Mouse (Mus musculus): ENCODE data around the gene Ckm. TPM values are rescaled to one million over a fixed set of nuclear protein-coding genes. Genes with fewer than 3 reads are reported as not detected.

Ckm gene
- polyA plus RNA-seq (2015; fragmentation: Nextera tagmentation; extraction: Ambion mirVana) = 10.6 and 33.2 TPM in 2 replicates

DNA sequence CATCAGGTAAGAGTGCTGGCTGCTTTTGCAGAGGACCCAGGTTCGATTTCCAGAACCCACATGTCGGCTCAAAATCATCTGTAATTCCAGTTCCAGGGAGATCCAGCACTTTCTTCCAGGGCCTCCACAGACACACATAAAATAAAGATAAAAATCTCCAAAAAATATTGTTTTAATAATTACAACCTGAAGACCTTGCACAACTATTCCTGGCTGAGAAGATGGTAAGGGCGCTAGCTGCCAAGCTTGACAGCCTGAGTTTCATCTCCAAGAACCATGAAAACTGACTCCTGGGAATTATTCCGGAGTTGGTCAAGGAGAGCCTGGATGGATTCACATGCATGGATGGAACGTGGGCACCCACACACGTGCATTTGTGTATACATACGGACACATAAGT is at the start of gene Ckm:
Gene Ckm (plus strand): TSS at position 301 of the 400 bp plus-strand sequence.

DNA sequence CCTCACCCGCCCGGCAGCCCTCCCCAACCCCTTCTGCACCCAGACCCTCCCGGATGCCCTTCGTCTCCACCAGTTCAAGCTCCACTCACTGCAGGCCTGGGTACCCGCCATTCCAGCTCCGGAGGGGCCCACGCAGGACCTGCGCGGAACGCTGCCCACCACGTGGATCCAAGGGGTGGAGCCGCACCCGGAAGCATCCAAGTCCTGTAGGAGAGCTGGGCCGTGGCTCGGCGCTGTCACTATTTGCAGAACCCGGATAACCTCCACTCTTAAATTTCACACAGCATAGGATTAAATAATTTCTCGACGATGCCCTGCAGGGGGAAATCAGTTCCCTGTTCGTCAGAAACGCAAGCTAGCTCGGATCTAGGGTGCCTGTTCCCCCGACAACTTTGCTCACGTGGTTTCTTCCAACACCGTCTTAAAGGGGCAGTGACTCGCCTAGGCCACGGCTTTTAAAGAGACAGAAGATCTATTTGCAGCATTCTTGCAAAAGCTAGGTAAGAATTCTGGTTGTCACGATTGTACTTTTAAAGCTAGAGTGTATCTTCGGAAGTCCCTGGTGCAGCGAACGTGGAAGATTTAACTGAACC is 45.2 kb upstream of the Ckm start, which contains the start of the genes Cd3eap and Ppp1r13l:
Gene Cd3eap (minus strand): TSS at position 185 of the 593 bp plus-strand sequence.
Gene Ppp1r13l (plus strand): TSS at position 451 of the 593 bp plus-strand sequence.

DNA sequence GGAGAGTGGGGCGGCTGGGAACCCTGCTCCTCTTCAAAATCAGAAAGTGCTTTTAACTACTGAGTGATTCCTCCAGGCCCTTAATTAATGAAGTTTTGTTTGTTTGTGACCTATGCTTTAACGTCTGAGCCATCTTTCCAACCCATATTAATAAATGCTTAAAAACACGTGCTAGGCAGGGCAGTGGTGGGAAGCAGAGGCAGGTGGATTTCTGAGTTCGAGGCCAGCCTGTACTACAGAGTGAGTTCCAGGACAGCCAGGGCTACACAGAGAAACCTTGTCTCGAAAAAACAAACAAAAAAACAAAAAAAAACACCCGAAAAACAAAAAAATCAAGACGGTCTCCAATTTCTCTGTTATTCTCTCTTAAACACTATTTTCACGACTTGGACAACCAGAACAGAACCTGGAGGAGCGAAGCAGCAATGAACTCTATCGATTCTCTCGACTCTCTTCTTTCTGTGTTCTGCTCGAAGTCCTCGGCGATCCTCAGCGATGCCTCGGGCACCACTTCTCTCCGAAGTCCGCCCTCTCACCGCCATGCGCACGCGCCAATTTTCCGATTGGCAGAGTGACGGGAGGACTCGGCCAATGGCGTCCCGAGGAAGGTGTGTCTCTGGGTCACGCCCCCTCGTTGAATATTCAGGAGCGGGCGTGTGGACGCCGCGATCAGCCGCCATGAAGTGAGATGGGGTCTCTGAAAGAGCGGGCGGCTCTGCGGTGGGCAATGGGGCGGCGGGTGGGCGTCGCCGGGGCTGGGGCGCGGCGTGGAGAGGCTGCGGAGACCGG is 23.0 kb upstream of the Ckm start, which contains the start of gene Ercc2:
Gene Ercc2 (plus strand): TSS at position 634 of the 789 bp plus-strand sequence.

DNA sequence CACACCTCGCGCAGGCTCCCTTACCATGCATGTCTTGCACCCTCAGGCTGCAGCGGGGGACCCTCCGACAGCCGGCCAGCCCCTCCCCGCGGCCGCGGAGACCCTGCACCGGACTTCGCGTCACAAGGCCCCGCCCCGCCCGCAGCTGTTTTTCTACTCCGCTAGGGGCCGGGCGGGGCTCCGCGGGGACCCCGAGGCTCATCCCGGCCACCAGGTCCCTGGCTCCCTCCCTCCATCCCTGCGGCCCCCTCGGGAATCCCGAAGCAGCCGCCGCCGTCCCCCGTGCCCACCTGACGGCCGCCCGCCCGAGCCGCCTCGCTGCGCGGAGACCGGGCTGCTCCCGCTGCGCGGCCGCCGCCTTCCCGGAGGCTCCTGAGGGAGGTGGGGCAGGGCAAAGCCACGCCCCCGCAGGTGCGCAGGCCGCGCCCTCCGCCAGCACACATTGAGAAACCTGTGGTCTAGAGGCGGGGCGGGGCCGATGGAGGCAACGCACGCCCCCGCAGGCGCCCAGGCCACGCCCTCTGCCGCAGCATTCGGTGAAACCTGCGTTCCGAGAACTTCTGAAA is 762 bp upstream of the Ckm start, which contains the start of gene Klc3:
Gene Klc3 (minus strand): TSS at position 374 of the 566 bp plus-strand sequence.

DNA sequence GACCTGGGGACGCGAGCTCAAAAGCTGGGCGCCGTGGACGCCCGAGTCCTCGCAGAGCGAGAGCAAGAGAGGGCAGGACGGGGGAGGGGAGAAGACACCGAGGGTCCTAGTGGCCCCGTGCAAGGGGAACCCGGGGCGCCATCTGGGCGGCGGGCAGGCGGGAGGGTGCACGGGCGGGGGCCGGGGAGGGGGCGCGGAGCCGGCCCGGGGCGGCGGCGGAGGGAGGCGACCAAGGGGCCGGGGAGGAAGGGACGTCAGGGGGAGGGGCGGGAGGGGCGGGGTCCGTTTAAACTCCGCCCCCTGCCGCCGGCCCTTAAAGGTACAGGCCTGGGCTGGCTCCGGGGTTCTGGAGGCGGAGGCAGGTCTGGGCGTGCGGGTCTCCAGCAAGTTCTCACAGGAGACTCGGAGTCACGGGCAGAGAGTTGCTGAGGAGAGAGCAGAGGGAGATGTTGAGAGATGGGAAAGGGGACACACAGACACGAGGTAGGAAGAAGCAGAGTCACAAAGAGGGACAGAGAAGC is 54.1 kb downstream of the Ckm start, which contains the start of gene Mark4:
Gene Mark4 (minus strand): TSS at position 231 of the 521 bp plus-strand sequence.

DNA sequence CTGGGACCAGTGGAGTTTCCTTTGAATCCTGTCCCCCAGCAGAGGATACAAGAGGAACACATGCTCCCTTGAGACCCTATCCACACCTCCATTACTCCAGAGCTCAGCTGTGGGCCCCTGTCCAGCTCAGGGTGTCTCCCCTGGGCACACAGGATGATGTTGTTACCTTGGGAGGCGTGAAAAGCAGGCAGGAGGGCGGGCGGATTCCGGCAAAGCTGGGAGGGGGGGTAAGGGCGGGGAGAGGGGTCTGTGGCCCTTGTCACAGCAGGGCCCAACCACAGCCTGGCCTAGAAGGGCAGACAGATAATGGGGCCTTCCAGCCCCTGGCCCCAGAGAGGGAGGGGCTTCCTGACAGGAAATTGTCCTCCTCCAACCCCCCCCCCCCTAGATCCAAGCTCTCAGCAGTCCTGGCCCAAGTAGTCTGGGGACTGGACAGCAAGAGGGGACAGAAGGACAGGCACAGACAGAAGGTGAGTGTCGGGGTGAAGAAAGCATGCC is 58.4 kb downstream of the Ckm start, which contains the start of gene Exoc3l2:
Gene Exoc3l2 (plus strand): TSS at position 448 of the 498 bp plus-strand sequence.

Small RNAs within 50 kb of the gene (microRNA-seq; reads per million reads assigned to microRNA genes)
- not detected for gene Mir343 (ENCODE audit: borderline replicate concordance, insufficient number of aligned reads)

Other genes with a start within 250 kb of the Ckm start
- gene Gipr, start 238.6 kb upstream of the Ckm start, polyA plus RNA-seq (2015; fragmentation: Nextera tagmentation; extraction: Ambion mirVana) = 0.33 and 0.54 TPM in 2 replicates
- 5.5 and 7.8 TPM in 2 replicates for gene Eml2, start 228.4 kb upstream of the Ckm start, polyA plus RNA-seq (2015; fragmentation: Nextera tagmentation; extraction: Ambion mirVana)
- gene Gpr4, start 192.2 kb upstream of the Ckm start, polyA plus RNA-seq (2015; fragmentation: Nextera tagmentation; extraction: Ambion mirVana) = 0.98 and 2.9 TPM in 2 replicates
- 15.0 and 17.1 TPM in 2 replicates for gene Opa3, start 176.4 kb upstream of the Ckm start, polyA plus RNA-seq (2015; fragmentation: Nextera tagmentation; extraction: Ambion mirVana)
- 43.2 and 55.1 TPM in 2 replicates for gene Vasp, start 133.0 kb upstream of the Ckm start, polyA plus RNA-seq (2015; fragmentation: Nextera tagmentation; extraction: Ambion mirVana)
- gene Ppm1n, start 124.7 kb upstream of the Ckm start, polyA plus RNA-seq (2015; fragmentation: Nextera tagmentation; extraction: Ambion mirVana) = 0.44 and 0.66 TPM in 2 replicates
- 24.3 and 37.8 TPM in 2 replicates for gene Rtn2, start 122.2 kb upstream of the Ckm start, polyA plus RNA-seq (2015; fragmentation: Nextera tagmentation; extraction: Ambion mirVana)
- gene Fosb, start 94.7 kb upstream of the Ckm start, polyA plus RNA-seq (2015; fragmentation: Nextera tagmentation; extraction: Ambion mirVana) = 0.12 and 0.14 TPM in 2 replicates
- gene Ercc1, start 60.0 kb upstream of the Ckm start, polyA plus RNA-seq (2015; fragmentation: Nextera tagmentation; extraction: Ambion mirVana) = 47.3 and 52.6 TPM in 2 replicates
- gene Cd3eap, start 45.3 kb upstream of the Ckm start, polyA plus RNA-seq (2015; fragmentation: Nextera tagmentation; extraction: Ambion mirVana) = 11.2 and 13.6 TPM in 2 replicates
- 2.7 and 2.9 TPM in 2 replicates for gene Ppp1r13l, start 45.0 kb upstream of the Ckm start, polyA plus RNA-seq (2015; fragmentation: Nextera tagmentation; extraction: Ambion mirVana)
- gene Ercc2, start 22.8 kb upstream of the Ckm start, polyA plus RNA-seq (2015; fragmentation: Nextera tagmentation; extraction: Ambion mirVana) = 4.0 and 8.3 TPM in 2 replicates
- gene Klc3, start 672 bp upstream of the Ckm start, polyA plus RNA-seq (2015; fragmentation: Nextera tagmentation; extraction: Ambion mirVana) = 2.5 and 2.6 TPM in 2 replicates
- gene Mark4, start 54.0 kb downstream of the Ckm start, polyA plus RNA-seq (2015; fragmentation: Nextera tagmentation; extraction: Ambion mirVana) = 8.1 and 10.4 TPM in 2 replicates
- gene Exoc3l2, start 58.6 kb downstream of the Ckm start, polyA plus RNA-seq (2015; fragmentation: Nextera tagmentation; extraction: Ambion mirVana) = 2.6 and 5.1 TPM in 2 replicates
- 4.9 and 6.2 TPM in 2 replicates for gene Bloc1s3, start 103.6 kb downstream of the Ckm start, polyA plus RNA-seq (2015; fragmentation: Nextera tagmentation; extraction: Ambion mirVana)
- gene Trappc6a, start 103.6 kb downstream of the Ckm start, polyA plus RNA-seq (2015; fragmentation: Nextera tagmentation; extraction: Ambion mirVana) = 129 and 139 TPM in 2 replicates
- 0.06 TPM in 1 of 2 replicates, not detected in the other for gene Nkpd1, start 113.1 kb downstream of the Ckm start, polyA plus RNA-seq (2015; fragmentation: Nextera tagmentation; extraction: Ambion mirVana)
- gene Ppp1r37, start 158.3 kb downstream of the Ckm start, polyA plus RNA-seq (2015; fragmentation: Nextera tagmentation; extraction: Ambion mirVana) = 19.5 and 22.1 TPM in 2 replicates
- gene Zfp296, start 172.5 kb downstream of the Ckm start, polyA plus RNA-seq (2015; fragmentation: Nextera tagmentation; extraction: Ambion mirVana) = 0.33 TPM in 1 of 2 replicates, not detected in the other
- gene Gemin7, start 172.8 kb downstream of the Ckm start, polyA plus RNA-seq (2015; fragmentation: Nextera tagmentation; extraction: Ambion mirVana) = 154 and 169 TPM in 2 replicates
- gene Clasrp, start 199.7 kb downstream of the Ckm start, polyA plus RNA-seq (2015; fragmentation: Nextera tagmentation; extraction: Ambion mirVana) = 22.1 and 32.9 TPM in 2 replicates
- gene Relb, start 224.7 kb downstream of the Ckm start, polyA plus RNA-seq (2015; fragmentation: Nextera tagmentation; extraction: Ambion mirVana) = 14.3 and 18.7 TPM in 2 replicates

All from adrenal gland, postnatal 0 days (tissue).